Mouse (Mus musculus) limb, embryonic 10.5 days (tissue): ENCODE measurements at regions not wholly inside any gene's neighbourhood (a gene's known extent, or its start where the extent isn't known, plus 50 kb on each side); places are given as distances from the start of the nearest gene placed in this dataset.
A peak's percentile ranks its signal among the peaks of the same experiment; 100 is the strongest.

Experiments
- DNase-seq: peaks from one replicate; pipeline ENCODE4 v3.0.0-alpha.2; 2017; ENCODE audit warnings: low spot score
- H3K27ac ChIP-seq: fragments of 300-500 bp; sonication (generic); 2 replicates; pipeline ENCODE4 v1.5.1; 2016; ENCODE audit warnings: mild to moderate bottlenecking
- H3K27me3 ChIP-seq: fragments of 300-500 bp; sonication (generic); 2 replicates; pipeline ENCODE4 v1.6.1; 2016; ENCODE audit warnings: low read depth, mild to moderate bottlenecking; ENCODE audit not compliant: poor library complexity, severe bottlenecking
- H3K36me3 ChIP-seq: fragments of 300-500 bp; sonication (generic); 2 replicates; pipeline ENCODE4 v1.6.1; 2016; ENCODE audit warnings: mild to moderate bottlenecking, moderate library complexity
- H3K4me1 ChIP-seq: fragments of 300-500 bp; sonication (generic); 2 replicates; pipeline ENCODE4 v1.6.1; 2016
- H3K4me3 ChIP-seq: fragments of 300-500 bp; sonication (generic); 2 replicates; pipeline ENCODE4 v1.5.1; 2016; ENCODE audit warnings: mild to moderate bottlenecking, moderate library complexity
- H3K9me3 ChIP-seq: fragments of 300-500 bp; sonication (generic); replicated peaks from 2 replicates; pipeline ENCODE4 v1.6.1; 2016; ENCODE audit warnings: mild to moderate bottlenecking
- whole genome bisulfite sequencing: fragments of 180-500 bp; shearing (Covaris S2); methylation state at CpG from one replicate; pipeline ENCODE4 v1.1.7; 2016; 5-methylcytosine and 5-hydroxymethylcytosine counted together

DNA sequence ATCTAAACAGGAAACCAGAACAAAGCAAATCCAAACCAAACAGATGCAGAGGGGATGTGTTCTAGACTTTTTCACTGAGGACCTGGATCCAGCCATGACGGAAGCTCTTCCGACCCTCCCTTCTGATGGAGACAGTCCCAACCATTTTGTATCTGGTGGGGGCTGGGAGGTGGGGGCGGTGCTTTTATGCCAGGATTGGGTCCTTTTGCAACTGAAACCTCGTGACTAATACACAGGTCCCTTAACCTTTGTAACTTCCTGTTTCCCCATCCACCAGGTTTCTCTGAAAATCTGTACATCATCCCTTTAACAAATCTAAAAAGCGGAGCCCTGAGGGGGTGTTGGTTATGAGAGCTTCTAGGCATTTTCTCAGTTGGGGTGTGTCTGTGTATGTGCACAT lies 130.9 kb downstream of the 2410131K14Rik start:
- 69% methylated on average over 5 of the region's 5 CpGs for WGBS
- no peaks in the 10 kb centered on the region for H3K36me3 ChIP-seq
- H3K27ac ChIP-seq: no peak overlapping the region
- H3K27me3 ChIP-seq: peaks cover 72% of the 10 kb centered on the region
- peaks cover 58% of the 10 kb centered on the region for H3K4me1 ChIP-seq
- no peaks in the 10 kb centered on the region for H3K9me3 ChIP-seq
- no peak for DNase-seq
- H3K4me3 ChIP-seq: no peak overlapping the region

DNA sequence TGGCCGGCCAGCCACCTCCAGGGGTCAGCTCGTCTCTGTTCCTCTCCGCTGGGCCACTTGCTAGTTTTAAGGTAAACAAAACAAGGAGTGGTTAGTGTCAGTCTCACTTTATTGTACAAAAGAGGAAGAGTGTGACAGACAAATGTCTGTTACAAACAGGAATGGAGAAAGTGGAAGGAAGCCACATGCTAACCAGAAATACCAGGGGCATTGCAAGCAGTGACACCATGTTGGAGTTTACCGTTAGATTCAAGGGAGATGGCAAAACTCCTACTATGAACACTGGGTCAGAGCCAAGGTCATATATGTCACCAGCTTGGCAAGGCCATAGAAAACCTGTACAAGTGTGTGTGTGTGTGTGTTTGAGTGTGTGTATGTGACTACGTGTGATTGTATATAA lies 131.5 kb downstream of the 2410131K14Rik start:
- Histone ChIP-seq H3K36me3 (no peaks in the 10 kb centered on the region), H3K27ac (no peak overlapping the region), H3K4me1 (peaks cover 63% of the 10 kb centered on the region), H3K27me3 (peaks cover 69% of the 10 kb centered on the region), H3K9me3 (no peaks in the 10 kb centered on the region), H3K4me3 (no peak overlapping the region)
- 60% methylated on average over 5 of the region's 5 CpGs for WGBS
- no peak for DNase-seq

DNA sequence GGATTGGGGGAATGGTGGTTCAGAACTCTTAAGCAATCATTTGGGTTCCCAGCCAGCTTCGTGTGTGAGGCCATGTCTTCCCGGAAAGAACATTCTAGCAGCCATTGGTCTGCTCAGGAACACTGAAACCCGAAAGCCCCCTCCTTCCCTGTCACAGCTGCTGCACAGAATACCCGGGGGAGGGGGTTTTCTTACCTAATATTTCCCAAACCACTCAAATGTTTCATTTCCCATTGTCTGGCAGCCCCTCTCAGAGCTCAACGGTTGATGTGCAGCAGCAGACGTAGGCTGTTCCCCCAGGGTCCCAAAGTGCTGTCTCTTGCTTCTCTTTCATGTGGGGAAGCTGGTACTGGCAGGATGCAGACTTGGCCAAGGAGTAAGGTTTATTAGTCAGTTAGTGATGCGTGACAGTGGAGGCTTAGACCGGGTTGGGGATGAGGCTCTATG lies 132.4 kb downstream of the 2410131K14Rik start:
- no peak overlapping the region for H3K4me3 ChIP-seq
- WGBS: 76% methylated on average over 8 of the region's 8 CpGs
- peaks cover 61% of the 10 kb centered on the region for H3K4me1 ChIP-seq
- H3K36me3 ChIP-seq: no peaks in the 10 kb centered on the region
- H3K9me3 ChIP-seq: no peaks in the 10 kb centered on the region
- no peak overlapping the region for H3K27ac ChIP-seq
- DNase-seq: no peak
- H3K27me3 ChIP-seq: peaks cover 62% of the 10 kb centered on the region

DNA sequence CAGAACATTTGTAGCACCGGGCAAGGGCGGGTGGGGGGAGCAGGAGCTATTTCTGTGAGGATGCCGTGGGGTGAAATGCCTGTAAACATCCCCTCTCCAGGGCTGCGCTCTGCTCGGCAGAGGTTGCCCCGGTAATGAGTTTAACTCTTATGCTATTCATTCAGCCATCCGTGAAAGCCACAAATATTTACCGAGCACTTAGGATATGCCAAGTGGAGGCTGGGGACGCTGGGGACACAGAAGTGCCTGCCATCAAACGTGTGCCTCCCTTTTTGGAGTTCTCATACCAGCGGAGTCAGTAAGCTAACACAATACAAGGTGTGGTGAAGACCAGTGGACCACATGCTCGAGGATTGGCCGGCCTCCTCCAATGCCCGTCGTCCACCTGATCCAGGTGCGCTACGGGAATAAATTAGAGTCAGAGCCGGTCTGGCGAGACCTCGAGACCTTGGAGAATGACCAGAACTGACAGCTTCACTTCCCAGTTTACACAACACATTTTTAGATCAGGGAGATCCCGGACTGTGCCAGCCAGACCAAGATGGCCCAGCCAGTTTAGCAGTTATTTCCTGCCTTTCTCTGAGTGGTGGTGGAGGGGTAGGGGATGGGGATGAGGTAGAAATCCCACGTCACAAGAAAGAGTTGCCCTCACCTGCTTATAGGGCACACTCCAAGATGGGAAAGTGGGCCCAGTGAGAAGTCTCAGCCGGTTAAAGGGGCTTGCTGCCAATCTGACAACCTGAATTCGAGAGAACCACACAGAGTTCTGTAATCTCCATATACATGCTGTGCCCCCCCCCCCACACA lies 134.4 kb downstream of the 2410131K14Rik start:
- peaks cover 46% of the 10 kb centered on the region for H3K27me3 ChIP-seq
- H3K4me3 ChIP-seq: no peak overlapping the region
- H3K4me1 ChIP-seq: peaks cover 53% of the 10 kb centered on the region
- no peaks in the 10 kb centered on the region for H3K36me3 ChIP-seq
- DNase-seq: no peak
- no peaks in the 10 kb centered on the region for H3K9me3 ChIP-seq
- WGBS: 57% methylated on average over 24 of the region's 24 CpGs
- no peak overlapping the region for H3K27ac ChIP-seq

DNA sequence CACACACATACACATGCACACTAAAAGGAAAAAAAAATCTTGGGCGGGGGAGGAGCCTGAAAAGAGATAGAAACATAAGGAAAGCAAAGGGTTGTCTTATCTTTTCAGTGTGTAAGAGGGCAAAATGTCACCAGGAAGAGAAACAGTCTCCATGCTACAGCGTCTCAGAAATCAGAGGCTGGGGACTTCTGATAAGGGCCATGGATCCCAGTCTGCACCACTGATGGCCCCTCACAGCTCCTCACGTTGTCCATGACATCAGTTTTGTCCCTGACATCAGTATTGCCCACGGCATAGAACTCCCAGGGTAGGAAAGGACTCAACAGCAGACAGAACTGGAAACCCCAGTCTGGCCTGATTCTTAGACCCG lies 135.0 kb downstream of the 2410131K14Rik start:
- H3K9me3 ChIP-seq: no peaks in the 10 kb centered on the region
- H3K36me3 ChIP-seq: no peaks in the 10 kb centered on the region
- peak overlapping the region; percentile 42; the same call in 1 of the 2 replicates for H3K27ac ChIP-seq
- H3K4me3 ChIP-seq: peak overlapping the region; percentile 64
- H3K4me1 ChIP-seq: peaks cover 53% of the 10 kb centered on the region
- H3K27me3 ChIP-seq: peaks cover 40% of the 10 kb centered on the region
- DNase-seq: no peak
- WGBS: 25% methylated on average over 5 of the region's 5 CpGs

DNA sequence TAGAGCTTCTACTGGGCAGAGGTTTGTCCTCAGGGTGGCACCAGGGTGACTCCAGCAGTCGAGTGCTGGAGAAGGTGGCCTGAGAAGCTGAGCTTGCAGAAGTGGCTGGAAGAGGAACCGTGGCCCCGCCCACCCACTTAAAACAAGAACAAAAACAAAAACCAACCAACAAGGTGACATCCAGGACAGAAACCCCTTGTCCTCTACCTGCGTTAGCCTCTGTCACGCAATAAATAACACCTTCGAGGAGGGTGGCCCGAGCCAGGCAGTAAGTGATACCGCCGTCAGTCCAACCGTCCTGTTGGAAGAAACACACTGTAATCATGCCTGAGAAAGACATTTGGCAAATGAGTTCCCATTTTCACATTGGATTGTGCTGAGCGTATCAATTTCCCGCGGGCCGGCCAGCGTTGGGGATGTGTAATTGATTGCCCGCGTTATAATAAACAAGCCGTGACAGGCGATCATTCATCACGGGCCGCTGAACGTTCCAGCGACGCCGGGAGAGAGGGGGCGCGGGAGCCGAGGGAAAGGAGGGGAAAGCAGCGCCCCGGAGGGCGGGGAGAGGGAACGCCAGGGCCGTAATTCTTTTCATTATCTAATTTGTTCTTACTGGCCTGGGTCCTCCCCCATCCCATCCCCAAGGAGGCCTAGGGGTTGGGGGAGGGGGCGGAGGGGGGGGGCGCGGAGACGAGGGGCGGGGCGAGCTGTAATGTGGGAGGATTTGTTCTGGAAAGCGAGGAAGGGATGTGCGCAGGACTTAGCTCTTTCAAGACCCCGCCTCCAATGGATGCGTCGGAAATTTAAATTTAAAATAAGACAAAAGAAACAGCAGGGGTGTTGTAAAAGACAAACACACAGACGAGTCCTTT lies 135.6 kb downstream of the 2410131K14Rik start:
- Histone ChIP-seq H3K27ac (peak overlapping the region; percentile 42), H3K9me3 (no peaks in the 10 kb centered on the region), H3K27me3 (peaks cover 38% of the 10 kb centered on the region), H3K36me3 (no peaks in the 10 kb centered on the region), H3K4me3 (peak overlapping the region; percentile 64), H3K4me1 (peaks cover 47% of the 10 kb centered on the region)
- peak; percentile 81 for DNase-seq
- whole genome bisulfite sequencing: under 1% methylated on average over 44 of the region's 45 CpGs

DNA sequence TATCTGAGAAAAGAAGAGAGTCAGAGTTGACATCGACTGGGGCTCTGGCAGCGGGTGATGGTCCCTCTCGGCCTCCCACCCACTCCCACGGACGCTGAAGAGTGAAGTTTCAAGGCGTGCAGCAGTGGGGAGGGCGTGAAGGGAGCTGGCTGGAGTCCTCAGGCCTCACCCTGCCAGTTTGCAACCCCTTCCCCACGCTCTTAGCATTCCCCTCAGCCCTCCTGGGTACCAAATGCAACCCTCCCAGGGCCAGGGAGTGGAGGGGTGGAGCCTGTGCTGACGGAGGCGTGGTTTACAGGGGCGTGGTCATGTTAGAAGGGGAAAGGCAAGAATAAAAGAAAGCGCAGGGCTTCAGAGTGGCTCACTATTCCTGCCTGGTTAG lies 136.3 kb downstream of the 2410131K14Rik start:
- H3K27me3 ChIP-seq: peaks cover 39% of the 10 kb centered on the region

DNA sequence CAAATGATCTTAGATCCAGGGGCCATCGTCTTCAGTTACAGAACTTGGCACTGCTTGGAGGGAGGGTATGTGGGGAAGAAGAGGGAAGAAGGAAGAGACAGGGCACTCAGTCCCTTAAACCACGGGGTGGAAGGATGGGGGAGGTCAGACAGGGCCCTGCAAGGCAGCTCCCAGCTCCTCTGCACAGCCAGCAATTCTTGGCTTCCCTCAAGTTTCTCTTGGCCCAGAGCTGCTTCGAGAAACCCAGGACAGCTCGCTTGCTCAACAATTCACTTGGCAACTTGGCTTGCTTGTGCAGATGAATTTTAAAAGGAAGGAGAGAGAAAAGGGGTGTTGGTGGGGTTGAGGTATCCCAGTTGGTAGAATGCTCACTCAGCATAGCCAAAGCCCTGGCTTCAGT lies 141.1 kb downstream of the 2410131K14Rik start:
- WGBS: 79% methylated on average over 4 of the region's 4 CpGs
- H3K4me1 ChIP-seq: peaks cover 16% of the 10 kb centered on the region
- peaks cover 12% of the 10 kb centered on the region; the same call in 1 of the 2 replicates for H3K9me3 ChIP-seq
- DNase-seq: no peak
- H3K27ac ChIP-seq: no peak overlapping the region
- H3K27me3 ChIP-seq: 0 out of 2 replicates have a peak, but pooled peaks cover 10% of the 10 kb centered on the region
- H3K4me3 ChIP-seq: no peak overlapping the region
- H3K36me3 ChIP-seq: no peaks in the 10 kb centered on the region

More for the DNA sequence above, 136.3 kb downstream of the 2410131K14Rik start:
- peak overlapping the region; percentile 42 for H3K27ac ChIP-seq
- no peaks in the 10 kb centered on the region for H3K36me3 ChIP-seq
- WGBS: under 1% methylated on average over 12 of the region's 12 CpGs
- H3K4me1 ChIP-seq: peaks cover 43% of the 10 kb centered on the region
- H3K4me3 ChIP-seq: peak overlapping the region; percentile 64
- no peaks in the 10 kb centered on the region for H3K9me3 ChIP-seq
- DNase-seq: peak; percentile 69

DNA sequence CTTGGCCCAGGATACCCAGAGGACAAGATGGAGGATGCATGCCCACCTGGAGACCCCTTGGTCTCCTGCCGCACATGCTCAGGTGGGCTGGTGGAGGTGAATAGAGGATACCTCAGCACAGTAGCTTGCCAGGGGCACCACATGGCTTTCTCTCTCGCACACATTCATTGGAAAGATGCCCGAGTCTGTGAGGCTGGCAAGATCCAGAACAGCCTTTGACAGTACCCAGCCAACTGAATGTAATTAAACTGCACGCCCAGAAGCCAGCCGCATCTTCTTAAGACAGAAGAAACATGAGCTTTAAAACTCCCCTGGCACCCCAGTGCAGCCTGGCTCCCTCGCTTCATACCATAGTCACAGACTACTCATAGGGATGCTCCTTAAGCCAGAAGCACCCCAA lies 143.4 kb downstream of the 2410131K14Rik start:
- WGBS: 88% methylated on average over 6 of the region's 6 CpGs

DNA sequence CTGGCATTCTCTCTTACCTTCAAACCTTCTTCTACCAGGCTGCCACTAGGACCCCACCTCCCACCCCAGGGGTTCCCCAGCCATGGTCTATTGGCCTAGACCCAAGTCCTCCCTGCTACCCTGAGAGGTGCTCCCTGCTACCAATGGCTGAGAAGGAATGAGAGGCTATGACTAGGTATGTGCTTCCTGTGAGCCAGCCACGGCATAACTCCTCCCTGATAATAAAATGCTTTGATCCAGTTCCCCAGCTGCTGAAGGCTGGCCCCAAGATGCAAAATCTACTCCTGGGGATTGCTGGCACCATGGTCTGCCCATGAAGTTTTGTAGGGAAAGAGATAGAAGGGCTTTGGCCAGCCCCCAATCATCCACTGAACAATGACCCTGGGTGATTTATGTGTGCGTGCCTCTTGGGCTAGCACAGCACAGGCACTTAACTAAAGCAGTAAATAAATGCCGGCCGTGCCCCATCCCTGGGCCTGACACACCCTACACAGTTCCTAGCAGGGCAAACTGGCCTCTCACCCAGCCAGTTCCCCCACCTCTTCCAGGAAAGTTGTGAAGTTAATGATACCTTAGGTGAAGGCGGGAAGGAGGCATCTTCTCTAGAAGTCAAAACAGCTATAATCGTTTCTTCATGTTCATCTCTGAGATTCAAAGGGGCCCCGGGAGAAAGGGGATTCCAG lies 145.8 kb downstream of the 2410131K14Rik start:
- no peak overlapping the region for H3K27ac ChIP-seq
- no peaks in the 10 kb centered on the region for H3K36me3 ChIP-seq
- H3K9me3 ChIP-seq: peaks cover 12% of the 10 kb centered on the region; the same call in 1 of the 2 replicates
- peaks cover 1% of the 10 kb centered on the region for H3K4me1 ChIP-seq
- H3K4me3 ChIP-seq: no peak overlapping the region
- no peak for DNase-seq
- peaks cover 15% of the 10 kb centered on the region for H3K27me3 ChIP-seq
- 64% methylated on average over 7 of the region's 7 CpGs for WGBS

More for the DNA sequence above, 143.4 kb downstream of the 2410131K14Rik start:
- peaks cover 12% of the 10 kb centered on the region for H3K4me1 ChIP-seq
- no peak overlapping the region for H3K4me3 ChIP-seq
- peaks cover 12% of the 10 kb centered on the region; the same call in 1 of the 2 replicates for H3K9me3 ChIP-seq
- DNase-seq: no peak
- 0 out of 2 replicates have a peak, but pooled peaks cover 15% of the 10 kb centered on the region for H3K27me3 ChIP-seq
- no peak overlapping the region for H3K27ac ChIP-seq
- H3K36me3 ChIP-seq: no peaks in the 10 kb centered on the region

DNA sequence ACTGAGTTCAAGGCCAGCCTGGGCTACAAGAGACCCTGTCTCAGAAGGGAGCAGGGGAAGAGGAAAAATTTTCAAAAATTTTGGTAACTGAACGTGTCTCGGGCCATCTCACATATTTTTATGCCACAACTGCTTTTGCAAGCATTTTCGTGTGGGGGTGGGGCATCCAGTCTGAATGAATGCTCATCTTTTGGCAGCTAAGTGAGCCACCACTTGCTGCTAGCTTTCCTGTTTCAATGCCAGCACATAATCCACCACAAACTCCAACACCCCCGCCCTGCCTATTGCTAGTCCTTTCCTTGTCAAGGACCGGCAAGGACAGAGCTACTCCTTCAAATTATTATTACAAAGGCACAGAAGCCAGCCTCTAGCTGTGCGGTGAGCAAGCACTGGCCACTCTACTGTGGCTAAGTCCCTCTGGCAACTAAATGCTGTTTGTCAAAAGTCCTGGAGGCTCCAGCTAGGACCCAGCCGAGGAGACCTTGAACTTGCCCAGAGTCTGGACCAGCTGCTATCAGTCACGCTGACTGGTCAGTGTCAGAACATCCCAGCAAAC lies 148.0 kb downstream of the 2410131K14Rik start:
- no peak for DNase-seq
- 87% methylated on average over 8 of the region's 8 CpGs for WGBS
- peaks cover 15% of the 10 kb centered on the region for H3K4me1 ChIP-seq
- no peak overlapping the region for H3K4me3 ChIP-seq
- H3K27ac ChIP-seq: no peak overlapping the region
- peaks cover 33% of the 10 kb centered on the region for H3K27me3 ChIP-seq
- peaks cover 12% of the 10 kb centered on the region; the same call in 1 of the 2 replicates for H3K9me3 ChIP-seq
- H3K36me3 ChIP-seq: no peaks in the 10 kb centered on the region

DNA sequence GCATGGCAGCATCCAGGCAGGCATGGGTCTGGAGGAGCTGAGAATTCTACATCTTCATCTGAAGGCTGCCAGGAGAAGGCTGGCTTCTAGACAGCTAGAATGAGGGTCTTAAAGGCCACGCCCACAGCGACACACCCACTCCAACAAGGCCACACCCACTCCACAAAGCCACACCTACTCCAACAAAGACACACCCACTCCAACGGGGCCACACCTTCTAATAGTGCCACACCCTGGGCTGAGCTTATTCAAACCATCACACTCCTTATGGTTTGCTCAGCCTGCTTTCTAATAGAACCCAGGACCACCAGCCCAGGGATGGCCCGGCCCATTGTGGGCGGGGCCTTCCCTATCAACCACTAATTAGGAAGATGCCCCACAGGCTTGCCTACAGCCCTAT lies 149.0 kb downstream of the 2410131K14Rik start:
- peaks cover 39% of the 10 kb centered on the region for H3K27me3 ChIP-seq
- WGBS: 48% methylated on average over 5 of the region's 5 CpGs
- H3K4me1 ChIP-seq: peaks cover 15% of the 10 kb centered on the region
- H3K9me3 ChIP-seq: peaks cover 12% of the 10 kb centered on the region; the same call in 1 of the 2 replicates
- no peak overlapping the region for H3K4me3 ChIP-seq
- no peak for DNase-seq
- H3K36me3 ChIP-seq: no peaks in the 10 kb centered on the region
- no peak overlapping the region for H3K27ac ChIP-seq
